Mouse (Mus musculus) forebrain, embryonic 11.5 days (tissue): ENCODE results near the gene Pip5k1b. TPM values are rescaled to one million over a fixed set of nuclear protein-coding genes. Genes with fewer than 3 reads are reported as not detected.

ENCODE experiments used
- ATAC-seq: fragments of 200-750 bp; cut with Nextera tagmentation; replicated peaks from 2 replicates; pipeline ENCODE4 v1.8.0; 2017; ENCODE audit warnings: moderate TSS enrichment; ENCODE audit not compliant: low FRiP score
- DNase-seq: peaks from one replicate; pipeline ENCODE4 v3.0.0-alpha.2; 2017; ENCODE audit warnings: low spot score
- H3K27ac ChIP-seq: fragments of 300-500 bp; sonication (generic); 2 replicates; pipeline ENCODE4 v1.5.1; 2014; ENCODE audit warnings: low read depth, low read length
- H3K27me3 ChIP-seq: fragments of 300-500 bp; sonication (generic); 2 replicates; pipeline ENCODE4 v1.6.1; 2014; ENCODE audit warnings: mild to moderate bottlenecking, low read length, mixed read lengths; ENCODE audit not compliant: control insufficient read depth, insufficient read depth
- H3K36me3 ChIP-seq: fragments of 300-500 bp; sonication (generic); 2 replicates; pipeline ENCODE4 v1.6.1; 2014; ENCODE audit warnings: mild to moderate bottlenecking, low read length, moderate library complexity, mixed read lengths; ENCODE audit not compliant: control insufficient read depth, insufficient read depth
- H3K4me1 ChIP-seq: fragments of 300-500 bp; sonication (generic); replicated peaks from 2 replicates; pipeline ENCODE4 v1.6.1; 2014; ENCODE audit warnings: low read length, mixed read lengths; ENCODE audit not compliant: control insufficient read depth, insufficient read depth
- H3K4me2 ChIP-seq: fragments of 300-500 bp; sonication (generic); 2 replicates; pipeline ENCODE4 v1.6.1; 2014; ENCODE audit warnings: low read depth, mild to moderate bottlenecking, low read length, moderate library complexity, mixed read lengths; ENCODE audit not compliant: severe bottlenecking
- H3K4me3 ChIP-seq: fragments of 300-500 bp; sonication (generic); 2 replicates; pipeline ENCODE4 v1.5.1; 2014; ENCODE audit warnings: low read depth, low read length
- H3K9ac ChIP-seq: fragments of 300-500 bp; sonication (generic); 2 replicates; pipeline ENCODE4 v1.6.1; 2014; ENCODE audit warnings: low read length
- H3K9me3 ChIP-seq: fragments of 300-500 bp; sonication (generic); 2 replicates; pipeline ENCODE4 v1.6.1; 2016; ENCODE audit warnings: low read length, mixed read lengths; ENCODE audit not compliant: control insufficient read depth
- WGBS: fragments of 180-500 bp; shearing (Covaris S2); extraction: QIAGEN DNeasy Blood & Tissue Kit; methylation state at CpG from one replicate; pipeline ENCODE4 v1.1.7; 2014; 5-methylcytosine and 5-hydroxymethylcytosine counted together
- polyA plus RNA-seq: library from polyadenylated mRNA; unstranded; fragments of >200 nt; fragmentation: Nextera tagmentation; extraction: Ambion mirVana; gene quantifications from 2 replicates; pipeline ENCODE4 v1.2.1, GENCODE M21; 2014

Gene Pip5k1b
- polyA plus RNA-seq, 1 experiment from 2014 or later = 2.2 TPM

DNA sequence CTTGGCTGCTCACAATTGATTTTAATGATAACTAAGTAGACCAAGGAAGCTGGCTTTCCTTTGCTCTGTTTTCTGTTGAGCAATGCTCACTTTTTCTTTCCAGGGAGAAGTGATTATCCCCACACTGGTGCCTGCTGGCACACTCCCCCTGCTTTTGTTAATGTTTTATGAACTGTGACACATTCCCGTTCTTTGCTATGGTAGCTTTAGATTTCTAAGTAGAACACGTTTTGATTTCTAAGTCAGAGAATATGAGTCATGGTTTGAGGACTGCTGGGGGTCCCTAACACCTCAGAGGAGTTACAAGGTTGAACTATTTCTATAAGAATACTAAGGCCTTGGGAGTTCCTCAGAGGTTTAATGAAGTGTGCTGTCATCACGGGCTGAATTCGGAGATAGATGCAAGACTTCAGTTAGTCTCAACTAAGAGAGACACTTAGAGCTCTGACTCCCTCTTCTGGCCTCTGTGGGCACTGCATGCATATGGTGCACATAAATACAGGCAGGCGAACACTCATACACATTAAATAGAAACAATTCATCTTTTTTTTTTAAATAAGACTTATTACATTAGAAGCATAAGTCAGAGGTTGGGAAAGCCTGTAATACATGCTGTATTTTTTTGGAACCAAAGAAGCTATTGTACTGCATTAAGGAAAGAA, 203.2 kb downstream of the Pip5k1b start:
- Histone ChIP-seq H3K36me3 (no peaks in the 10 kb centered on the region), H3K4me1 (no peaks in the 10 kb centered on the region), H3K9ac (no peak overlapping the region), H3K4me2 (no peak overlapping the region), H3K27me3 (no peaks in the 10 kb centered on the region), H3K9me3 (no peaks in the 10 kb centered on the region), H3K4me3 (no peak overlapping the region), H3K27ac (no peak overlapping the region)
- 69% methylated on average over 5 of the region's 5 CpGs for WGBS
- DNase-seq (no peak), ATAC-seq (no peak)

DNA sequence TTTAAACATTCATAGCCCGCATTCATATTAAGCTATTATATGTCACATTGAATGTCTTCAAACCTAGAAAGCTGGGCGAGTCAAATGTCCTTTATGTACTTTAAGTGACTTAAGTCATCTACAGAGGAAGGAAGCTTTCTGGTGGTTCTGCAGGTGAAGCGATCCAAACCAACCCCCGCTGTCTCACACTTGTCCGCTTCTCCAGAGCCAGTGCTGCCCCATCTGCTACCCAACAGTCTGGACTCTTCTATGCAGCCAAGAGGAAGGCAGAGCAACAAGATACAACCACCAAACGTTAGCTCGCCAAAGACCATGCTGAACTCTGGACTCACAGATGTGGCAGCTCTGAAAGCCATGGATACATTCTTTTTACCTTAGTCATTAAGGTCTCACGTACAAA, 211.2 kb downstream of the Pip5k1b start:
- H3K4me2 ChIP-seq = no peak overlapping the region
- H3K27ac ChIP-seq = no peak overlapping the region
- no peaks in the 10 kb centered on the region for H3K9me3 ChIP-seq
- H3K27me3 ChIP-seq = no peaks in the 10 kb centered on the region
- ATAC-seq = no peak
- H3K36me3 ChIP-seq = no peaks in the 10 kb centered on the region
- no peaks in the 10 kb centered on the region for H3K4me1 ChIP-seq
- no peak overlapping the region for H3K9ac ChIP-seq
- DNase-seq = no peak
- WGBS = 91% methylated on average over 8 of the region's 8 CpGs
- H3K4me3 ChIP-seq = no peak overlapping the region

DNA sequence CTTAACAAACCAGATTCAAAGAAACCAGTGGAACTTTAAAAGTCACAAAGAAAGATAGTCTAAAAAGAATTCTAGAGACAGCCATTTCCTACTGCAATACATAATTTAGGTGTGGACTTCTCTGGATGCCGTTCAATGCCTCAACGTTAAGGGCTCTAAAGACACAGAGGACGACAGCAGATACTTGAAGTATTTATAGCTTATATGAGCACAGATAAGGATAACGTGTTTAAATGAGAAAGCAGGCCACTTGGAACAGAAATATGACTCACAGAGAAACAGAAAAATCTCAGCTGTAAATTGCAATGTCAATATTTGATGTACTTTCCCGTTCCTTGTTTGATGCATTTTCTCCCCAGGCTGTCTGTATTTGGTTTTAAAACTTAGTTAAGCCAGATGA, 212.9 kb downstream of the Pip5k1b start:
- no peak overlapping the region for H3K9ac ChIP-seq
- no peak for ATAC-seq
- no peak for DNase-seq
- H3K36me3 ChIP-seq = no peaks in the 10 kb centered on the region
- WGBS = 91% methylated on average over 5 of the region's 5 CpGs
- no peaks in the 10 kb centered on the region for H3K27me3 ChIP-seq
- no peak overlapping the region for H3K4me2 ChIP-seq
- H3K4me1 ChIP-seq = no peaks in the 10 kb centered on the region
- no peak overlapping the region for H3K27ac ChIP-seq
- no peaks in the 10 kb centered on the region for H3K9me3 ChIP-seq
- no peak overlapping the region for H3K4me3 ChIP-seq

DNA sequence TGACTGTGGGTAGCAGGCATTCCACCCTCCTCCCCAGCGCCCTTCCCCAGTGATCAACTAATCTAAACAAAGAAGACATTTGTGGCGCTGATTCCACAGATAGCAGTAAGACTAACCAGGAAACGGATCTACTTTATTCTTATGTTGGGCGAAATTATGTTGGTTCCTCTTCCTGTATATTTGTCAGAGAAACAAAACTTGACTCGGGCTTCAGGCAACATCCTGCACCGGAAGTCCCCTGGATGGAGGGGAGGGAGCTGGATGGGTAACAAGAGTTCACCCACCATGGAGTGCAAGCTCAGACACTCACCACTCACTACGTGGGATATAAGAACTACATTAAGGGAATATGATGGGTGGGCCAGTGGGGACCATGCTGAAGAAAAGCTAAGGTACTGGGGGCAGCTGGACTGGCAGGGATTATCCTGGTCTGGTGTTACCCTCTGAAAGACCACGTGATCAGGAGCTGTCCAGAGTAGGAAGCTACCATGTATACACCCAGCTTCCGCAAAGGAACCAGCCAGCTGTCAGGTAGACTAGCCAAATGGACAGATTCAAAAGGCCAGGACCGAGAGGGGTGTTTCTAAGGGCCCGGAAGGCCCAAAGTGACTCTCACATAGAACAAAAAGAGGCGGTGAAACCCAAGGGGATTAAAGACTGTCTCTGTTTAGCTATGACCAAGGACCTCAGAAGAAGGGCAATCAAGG, 219.1 kb downstream of the Pip5k1b start:
- DNase-seq (no peak), ATAC-seq (no peak)
- H3K9ac ChIP-seq = no peak overlapping the region
- no peak overlapping the region for H3K4me2 ChIP-seq
- H3K27ac ChIP-seq = no peak overlapping the region
- H3K4me1 ChIP-seq = no peaks in the 10 kb centered on the region
- 72% methylated on average over 12 of the region's 12 CpGs for WGBS
- no peaks in the 10 kb centered on the region for H3K9me3 ChIP-seq
- H3K4me3 ChIP-seq = no peak overlapping the region
- H3K36me3 ChIP-seq = no peaks in the 10 kb centered on the region
- no peaks in the 10 kb centered on the region for H3K27me3 ChIP-seq

DNA sequence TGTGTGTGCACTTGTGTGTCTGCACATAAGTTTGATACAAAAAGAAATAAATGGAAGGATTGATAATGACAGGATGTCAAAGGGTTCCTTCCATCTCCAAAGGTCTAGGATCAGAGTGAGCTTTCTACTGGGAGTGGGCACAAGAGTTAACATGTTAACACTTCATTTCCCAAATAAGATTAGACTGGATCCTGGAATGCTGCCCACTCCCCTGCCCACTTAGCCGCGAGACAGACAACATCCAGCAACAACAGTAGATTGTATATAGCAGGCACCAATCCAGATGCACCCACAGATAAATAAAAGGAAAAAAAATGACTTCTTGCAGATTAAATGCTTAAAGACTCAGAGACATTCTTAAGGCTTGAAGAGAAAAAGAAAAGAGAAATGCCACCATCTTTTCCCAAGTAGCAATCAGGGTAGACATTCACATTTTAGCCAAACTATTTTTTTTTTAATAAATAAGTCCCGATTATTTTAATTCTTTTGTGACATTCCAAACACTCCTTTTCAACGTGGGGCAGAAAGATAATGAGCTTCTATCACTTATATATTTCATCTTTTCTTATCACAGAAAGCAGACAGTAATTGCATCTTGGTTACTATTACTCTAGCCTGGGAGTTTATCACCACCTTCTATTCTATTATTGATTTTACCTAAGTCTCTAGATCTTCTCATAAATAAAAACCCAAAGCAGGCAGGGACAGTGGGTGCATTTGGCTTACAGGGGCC, 219.9 kb downstream of the Pip5k1b start:
- Histone ChIP-seq H3K27ac (no peak overlapping the region), H3K36me3 (no peaks in the 10 kb centered on the region), H3K9me3 (no peaks in the 10 kb centered on the region), H3K4me2 (no peak overlapping the region), H3K4me3 (no peak overlapping the region), H3K9ac (no peak overlapping the region), H3K4me1 (no peaks in the 10 kb centered on the region), H3K27me3 (no peaks in the 10 kb centered on the region)
- 69% methylated on average over 4 of the region's 4 CpGs for WGBS
- no peak for DNase-seq
- no peak for ATAC-seq

DNA sequence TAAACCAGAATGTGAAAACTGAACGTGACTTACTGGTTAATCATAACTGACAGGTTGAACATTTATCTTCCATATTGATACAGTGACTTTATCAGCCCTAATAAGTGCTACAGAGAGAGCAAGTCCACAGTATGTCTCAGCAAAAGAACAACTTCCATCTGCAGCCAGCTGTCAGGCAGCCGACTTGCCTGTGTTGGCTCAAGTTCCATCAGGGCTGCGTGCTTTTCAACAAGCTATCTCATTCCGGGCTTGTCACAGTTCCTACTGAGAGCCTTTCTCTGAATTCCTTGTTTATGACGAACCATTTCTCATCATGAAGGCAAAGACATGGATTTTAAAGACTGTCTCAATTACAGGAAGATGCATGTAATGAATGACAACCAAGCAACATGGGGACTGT, 222.7 kb downstream of the Pip5k1b start:
- H3K4me3 ChIP-seq = no peak overlapping the region
- no peak overlapping the region for H3K4me2 ChIP-seq
- DNase-seq (no peak), ATAC-seq (no peak)
- H3K27me3 ChIP-seq = no peaks in the 10 kb centered on the region
- WGBS = 87% methylated on average over 5 of the region's 5 CpGs
- no peak overlapping the region for H3K27ac ChIP-seq
- H3K36me3 ChIP-seq = no peaks in the 10 kb centered on the region
- H3K9me3 ChIP-seq = no peaks in the 10 kb centered on the region
- H3K9ac ChIP-seq = no peak overlapping the region
- H3K4me1 ChIP-seq = no peaks in the 10 kb centered on the region

DNA sequence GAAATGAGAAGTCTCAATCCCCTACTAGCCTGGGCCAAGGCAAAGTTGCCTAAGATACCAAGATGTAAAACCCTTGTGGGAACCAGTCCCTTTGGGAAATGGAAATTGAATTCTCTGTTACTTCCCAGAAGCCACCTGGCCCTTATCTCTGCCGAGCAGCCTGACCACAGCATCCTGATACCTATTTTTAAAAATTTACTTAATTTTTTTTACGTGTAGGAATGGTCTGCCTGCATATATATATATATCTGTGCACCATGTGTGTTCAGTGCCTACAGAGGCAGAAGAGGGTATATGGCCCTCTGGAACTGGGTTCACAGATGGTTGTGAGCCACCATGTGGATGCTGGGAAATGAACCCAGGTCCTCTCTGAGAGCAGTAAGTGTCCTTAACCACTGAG, 224.4 kb downstream of the Pip5k1b start:
- no peak for DNase-seq
- H3K27me3 ChIP-seq = no peaks in the 10 kb centered on the region
- H3K4me3 ChIP-seq = no peak overlapping the region
- H3K4me1 ChIP-seq = 0 out of 2 replicates have a peak, but pooled peaks cover 1% of the 10 kb centered on the region
- H3K36me3 ChIP-seq = no peaks in the 10 kb centered on the region
- 92% methylated on average over 2 of the region's 2 CpGs for WGBS
- no peak overlapping the region for H3K27ac ChIP-seq
- no peaks in the 10 kb centered on the region for H3K9me3 ChIP-seq
- H3K9ac ChIP-seq = no peak overlapping the region
- no peak for ATAC-seq
- H3K4me2 ChIP-seq = no peak overlapping the region

DNA sequence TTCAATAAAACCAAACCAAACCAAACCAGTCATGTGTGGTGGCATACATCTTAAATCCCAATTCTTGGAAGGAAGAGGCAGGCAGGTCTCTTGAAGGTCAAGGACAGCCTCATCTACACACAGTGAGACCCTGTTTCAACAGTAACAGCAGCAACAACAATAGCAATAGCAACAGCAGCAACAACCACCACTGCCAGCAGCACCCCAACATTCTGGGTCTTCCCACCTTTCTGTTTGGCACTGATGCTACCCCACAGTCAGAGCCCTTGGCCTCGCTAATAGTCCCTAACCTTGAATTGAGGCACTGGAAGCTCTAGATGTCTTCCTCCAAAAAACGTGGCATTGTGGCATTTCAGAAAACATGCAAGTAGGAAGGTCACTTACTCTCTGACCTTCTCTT, 225.3 kb downstream of the Pip5k1b start:
- Histone ChIP-seq H3K36me3 (no peaks in the 10 kb centered on the region), H3K9me3 (no peaks in the 10 kb centered on the region), H3K4me1 (0 out of 2 replicates have a peak, but pooled peaks cover 1% of the 10 kb centered on the region), H3K27ac (no peak overlapping the region), H3K4me2 (no peak overlapping the region), H3K9ac (no peak overlapping the region), H3K27me3 (no peaks in the 10 kb centered on the region), H3K4me3 (no peak overlapping the region)
- DNase-seq = no peak
- ATAC-seq = no peak
- WGBS = 81% methylated on average over 2 of the region's 2 CpGs
